Mouse (Mus musculus): ENCODE data around the gene Spock1. TPM values are rescaled to one million over a fixed set of nuclear protein-coding genes. Genes with fewer than 3 reads are reported as not detected.
A peak's percentile ranks its signal among the peaks of the same experiment; 100 is the strongest.

The Spock1 gene
- polyA plus RNA-seq, 1 experiment from 2014 or later = 1.2 TPM

GRCm38 (mm10) chr13:57931376-57931775, 23.2 kb upstream of the Spock1 start:
- H3K4me1 ChIP-seq (ENCODE audit: control insufficient read depth, insufficient read depth, low read length) = peaks cover 6% of the 10 kb centered on the region; the same call in 1 of the 2 replicates
- H3K4me3 ChIP-seq (ENCODE audit: low read depth, low read length) = no peak overlapping the region
- 69% methylated on average over 3 of the region's 3 CpGs for WGBS
- H3K36me3 ChIP-seq (ENCODE audit: control insufficient read depth, insufficient read depth, low read length) = no peaks in the 10 kb centered on the region
- no peaks in the 10 kb centered on the region for H3K9me3 ChIP-seq (ENCODE audit: control insufficient read depth, low read length)
- H3K4me2 ChIP-seq (ENCODE audit: low read depth, severe bottlenecking) = no peak overlapping the region
- ATAC-seq (ENCODE audit: insufficient number of reproducible peaks, low FRiP score, low TSS enrichment, low read depth) (no peak), DNase-seq (ENCODE audit: low spot score) (no peak)
- H3K9ac ChIP-seq (ENCODE audit: low read length) = no peak overlapping the region
- peak overlapping the region; percentile 8; the same call in 1 of the 2 replicates for H3K27ac ChIP-seq (replicated peaks; ENCODE audit: low read depth, low read length)
- H3K27me3 ChIP-seq (ENCODE audit: control insufficient read depth, insufficient read depth, low read length) = no peaks in the 10 kb centered on the region

GRCm38 (mm10) chr13:57930720-57931119, 22.6 kb upstream of the Spock1 start:
- no peak for DNase-seq (ENCODE audit: low spot score)
- H3K4me2 ChIP-seq (ENCODE audit: low read depth, severe bottlenecking) = no peak overlapping the region
- peak overlapping the region; percentile 67; the same call in 1 of the 2 replicates for H3K27ac ChIP-seq (replicated peaks; ENCODE audit: low read depth, low read length)
- no peaks in the 10 kb centered on the region for H3K9me3 ChIP-seq (ENCODE audit: control insufficient read depth, low read length)
- 59% methylated on average over 5 of the region's 5 CpGs for WGBS
- H3K9ac ChIP-seq (ENCODE audit: low read length) = no peak overlapping the region
- no peak overlapping the region for H3K4me3 ChIP-seq (ENCODE audit: low read depth, low read length)
- peaks cover 6% of the 10 kb centered on the region; the same call in 1 of the 2 replicates for H3K4me1 ChIP-seq (ENCODE audit: control insufficient read depth, insufficient read depth, low read length)
- no peak for ATAC-seq (ENCODE audit: insufficient number of reproducible peaks, low FRiP score, low TSS enrichment, low read depth)
- H3K36me3 ChIP-seq (ENCODE audit: control insufficient read depth, insufficient read depth, low read length) = no peaks in the 10 kb centered on the region
- no peaks in the 10 kb centered on the region for H3K27me3 ChIP-seq (ENCODE audit: control insufficient read depth, insufficient read depth, low read length)

GRCm38 (mm10) chr13:57930283-57930682, 22.2 kb upstream of the Spock1 start:
- no peaks in the 10 kb centered on the region for H3K27me3 ChIP-seq (ENCODE audit: control insufficient read depth, insufficient read depth, low read length)
- H3K9me3 ChIP-seq (ENCODE audit: control insufficient read depth, low read length) = no peaks in the 10 kb centered on the region
- H3K27ac ChIP-seq (replicated peaks; ENCODE audit: low read depth, low read length) = peak overlapping the region; percentile 42
- H3K9ac ChIP-seq (ENCODE audit: low read length) = no peak overlapping the region
- no peaks in the 10 kb centered on the region for H3K36me3 ChIP-seq (ENCODE audit: control insufficient read depth, insufficient read depth, low read length)
- H3K4me2 ChIP-seq (ENCODE audit: low read depth, severe bottlenecking) = no peak overlapping the region
- no peak overlapping the region for H3K4me3 ChIP-seq (ENCODE audit: low read depth, low read length)
- peaks cover 6% of the 10 kb centered on the region; the same call in 1 of the 2 replicates for H3K4me1 ChIP-seq (ENCODE audit: control insufficient read depth, insufficient read depth, low read length)
- 29% methylated on average over 2 of the region's 2 CpGs for WGBS
- ATAC-seq (ENCODE audit: insufficient number of reproducible peaks, low FRiP score, low TSS enrichment, low read depth) = peak; percentile 51; the same call in 1 of the 2 replicates
- DNase-seq (ENCODE audit: low spot score) = no peak

GRCm38 (mm10) chr13:57919947-57920346, 11.8 kb upstream of the Spock1 start:
- no peak for DNase-seq (ENCODE audit: low spot score)
- Histone ChIP-seq H3K27me3 (ENCODE audit: control insufficient read depth, insufficient read depth, low read length) (no peaks in the 10 kb centered on the region), H3K4me1 (ENCODE audit: control insufficient read depth, insufficient read depth, low read length) (no peaks in the 10 kb centered on the region), H3K9me3 (ENCODE audit: control insufficient read depth, low read length) (no peaks in the 10 kb centered on the region), H3K36me3 (ENCODE audit: control insufficient read depth, insufficient read depth, low read length) (no peaks in the 10 kb centered on the region), H3K4me3 (ENCODE audit: low read depth, low read length) (no peak overlapping the region), H3K27ac (replicated peaks; ENCODE audit: low read depth, low read length) (no peak overlapping the region), H3K4me2 (ENCODE audit: low read depth, severe bottlenecking) (no peak overlapping the region), H3K9ac (ENCODE audit: low read length) (no peak overlapping the region)
- no peak for ATAC-seq (ENCODE audit: insufficient number of reproducible peaks, low FRiP score, low TSS enrichment, low read depth)
- 89% methylated on average over 4 of the region's 4 CpGs for WGBS

- Histone ChIP-seq H3K4me2 (ENCODE audit: low read depth, severe bottlenecking) (no peak overlapping the region), H3K4me3 (ENCODE audit: low read depth, low read length) (no peak overlapping the region), H3K27ac (replicated peaks; ENCODE audit: low read depth, low read length) (no peak overlapping the region), H3K27me3 (ENCODE audit: control insufficient read depth, insufficient read depth, low read length) (peaks cover 17% of the 10 kb centered on the region), H3K9ac (ENCODE audit: low read length) (no peak overlapping the region), H3K9me3 (ENCODE audit: control insufficient read depth, low read length) (no peaks in the 10 kb centered on the region), H3K4me1 (ENCODE audit: control insufficient read depth, insufficient read depth, low read length) (0 out of 2 replicates have a peak, but pooled peaks cover 4% of the 10 kb centered on the region), H3K36me3 (ENCODE audit: control insufficient read depth, insufficient read depth, low read length) (no peaks in the 10 kb centered on the region)
- DNase-seq (ENCODE audit: low spot score) (no peak), ATAC-seq (ENCODE audit: insufficient number of reproducible peaks, low FRiP score, low TSS enrichment, low read depth) (no peak)
- 87% methylated on average over 9 of the region's 9 CpGs for WGBS
Measured at GRCm38 (mm10) chr13:57911171-57911570, 3.0 kb upstream of the Spock1 start.

GRCm38 (mm10) chr13:57907428-57908265, 485 bp downstream of the Spock1 start:
- Histone ChIP-seq H3K9ac (ENCODE audit: low read length) (0 out of 2 replicates have a peak overlapping the region, but pooled peaks have one; percentile 19), H3K9me3 (ENCODE audit: control insufficient read depth, low read length) (no peaks in the 10 kb centered on the region), H3K36me3 (ENCODE audit: control insufficient read depth, insufficient read depth, low read length) (no peaks in the 10 kb centered on the region), H3K4me3 (ENCODE audit: low read depth, low read length) (peak overlapping the region; percentile 31), H3K4me1 (ENCODE audit: control insufficient read depth, insufficient read depth, low read length) (0 out of 2 replicates have a peak, but pooled peaks cover 4% of the 10 kb centered on the region), H3K27ac (replicated peaks; ENCODE audit: low read depth, low read length) (no peak overlapping the region), H3K27me3 (ENCODE audit: control insufficient read depth, insufficient read depth, low read length) (peaks cover 20% of the 10 kb centered on the region), H3K4me2 (ENCODE audit: low read depth, severe bottlenecking) (peak overlapping the region; percentile 79)
- ATAC-seq (ENCODE audit: insufficient number of reproducible peaks, low FRiP score, low TSS enrichment, low read depth) (no peak), DNase-seq (ENCODE audit: low spot score) (peak; percentile 32)
- WGBS = 2% methylated on average over 60 of the region's 60 CpGs

GRCm38 (mm10) chr13:57894597-57894996, 13.5 kb downstream of the Spock1 start:
- Histone ChIP-seq H3K36me3 (ENCODE audit: control insufficient read depth, insufficient read depth, low read length) (no peaks in the 10 kb centered on the region), H3K4me1 (ENCODE audit: control insufficient read depth, insufficient read depth, low read length) (peaks cover 16% of the 10 kb centered on the region), H3K4me3 (ENCODE audit: low read depth, low read length) (no peak overlapping the region), H3K27me3 (ENCODE audit: control insufficient read depth, insufficient read depth, low read length) (no peaks in the 10 kb centered on the region), H3K27ac (replicated peaks; ENCODE audit: low read depth, low read length) (no peak overlapping the region), H3K9me3 (ENCODE audit: control insufficient read depth, low read length) (no peaks in the 10 kb centered on the region), H3K9ac (ENCODE audit: low read length) (no peak overlapping the region), H3K4me2 (ENCODE audit: low read depth, severe bottlenecking) (no peak overlapping the region)
- WGBS = 18% methylated on average over 8 of the region's 8 CpGs
- DNase-seq (ENCODE audit: low spot score) = peak; percentile 72
- ATAC-seq (ENCODE audit: insufficient number of reproducible peaks, low FRiP score, low TSS enrichment, low read depth) = no peak

- Histone ChIP-seq H3K4me1 (ENCODE audit: control insufficient read depth, insufficient read depth, low read length) (peaks cover 11% of the 10 kb centered on the region), H3K27me3 (ENCODE audit: control insufficient read depth, insufficient read depth, low read length) (no peaks in the 10 kb centered on the region), H3K36me3 (ENCODE audit: control insufficient read depth, insufficient read depth, low read length) (no peaks in the 10 kb centered on the region), H3K4me3 (ENCODE audit: low read depth, low read length) (no peak overlapping the region), H3K9ac (ENCODE audit: low read length) (no peak overlapping the region), H3K9me3 (ENCODE audit: control insufficient read depth, low read length) (no peaks in the 10 kb centered on the region), H3K4me2 (ENCODE audit: low read depth, severe bottlenecking) (no peak overlapping the region), H3K27ac (replicated peaks; ENCODE audit: low read depth, low read length) (no peak overlapping the region)
- no peak for ATAC-seq (ENCODE audit: insufficient number of reproducible peaks, low FRiP score, low TSS enrichment, low read depth)
- DNase-seq (ENCODE audit: low spot score) = no peak
- WGBS = 69% methylated on average over 9 of the region's 9 CpGs
Measured at GRCm38 (mm10) chr13:57889708-57890107, 18.4 kb downstream of the Spock1 start.

Measured in limb, embryonic 11.5 days (tissue).